Mouse (Mus musculus) right cerebral cortex, adult 18-20 months (tissue): ENCODE measurements at regions not wholly inside any gene's neighbourhood (a gene's known extent, or its start where the extent isn't known, plus 50 kb on each side); places are given as distances from the start of the nearest gene placed in this dataset.

Source experiments
- DNase-seq: peaks from one replicate; pipeline ENCODE4 v3.0.0; 2022; ENCODE audit warnings: mixed read lengths

DNA sequence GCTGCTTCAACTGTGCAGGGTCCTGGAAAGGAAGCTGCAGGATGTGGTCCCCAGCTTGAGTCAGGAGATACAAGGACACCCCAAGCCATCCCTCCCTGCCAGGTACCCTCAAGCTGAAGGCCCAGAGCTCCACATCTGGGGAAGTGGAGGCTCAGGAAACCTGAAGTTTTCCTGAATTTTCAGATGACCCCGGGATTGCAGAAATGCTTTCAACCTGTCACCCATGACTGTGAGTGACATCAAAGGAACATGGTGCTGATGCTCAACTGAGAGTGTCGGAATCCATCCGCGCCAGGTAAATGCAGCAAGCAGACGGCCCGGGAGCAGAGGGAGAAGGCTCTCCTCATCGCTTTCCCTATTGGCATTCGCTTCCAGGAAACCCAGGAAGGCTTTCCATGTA lies 267.6 kb upstream of the Zfp637 start:
- DNase-seq, result no peak

DNA sequence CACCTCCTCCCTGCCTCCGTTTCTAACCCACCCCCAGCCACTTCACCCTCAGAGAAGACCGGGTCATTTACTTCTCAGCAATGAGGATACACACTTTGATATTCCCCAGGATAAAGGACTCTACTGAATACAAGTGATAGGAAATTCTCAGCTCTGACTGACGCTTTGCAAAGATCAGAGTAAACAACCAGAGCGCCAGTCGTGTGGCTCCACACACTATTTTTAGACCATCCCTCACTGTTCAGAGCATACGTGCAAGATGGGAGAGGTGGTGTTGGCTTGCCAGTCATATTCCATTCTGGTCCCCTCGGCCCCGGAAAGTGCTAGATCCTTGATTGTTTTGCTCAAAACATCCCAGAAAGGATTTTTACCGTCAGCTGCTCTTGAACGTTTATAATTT lies 266.8 kb upstream of the Zfp637 start:
- DNase-seq, result no peak

DNA sequence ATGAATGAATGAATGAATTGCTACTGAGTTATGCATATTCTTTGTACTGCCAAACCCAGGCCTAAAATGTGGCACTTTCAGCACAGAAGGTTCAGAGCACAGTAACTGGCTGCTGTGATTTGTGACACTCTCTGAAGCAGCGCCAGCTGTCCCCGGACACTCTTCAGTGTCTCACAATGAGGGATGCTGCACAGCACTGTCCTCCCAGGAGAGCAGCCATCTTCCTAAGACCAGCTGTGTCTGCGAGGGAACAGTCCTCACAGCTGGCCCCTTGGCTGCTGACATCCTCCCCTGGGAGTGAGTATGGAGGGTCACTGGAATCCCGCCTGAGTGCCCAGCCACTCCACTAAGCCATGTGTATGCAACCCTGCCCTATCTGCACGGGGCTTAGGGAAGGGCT lies 265.9 kb upstream of the Zfp637 start:
- no peak for DNase-seq

DNA sequence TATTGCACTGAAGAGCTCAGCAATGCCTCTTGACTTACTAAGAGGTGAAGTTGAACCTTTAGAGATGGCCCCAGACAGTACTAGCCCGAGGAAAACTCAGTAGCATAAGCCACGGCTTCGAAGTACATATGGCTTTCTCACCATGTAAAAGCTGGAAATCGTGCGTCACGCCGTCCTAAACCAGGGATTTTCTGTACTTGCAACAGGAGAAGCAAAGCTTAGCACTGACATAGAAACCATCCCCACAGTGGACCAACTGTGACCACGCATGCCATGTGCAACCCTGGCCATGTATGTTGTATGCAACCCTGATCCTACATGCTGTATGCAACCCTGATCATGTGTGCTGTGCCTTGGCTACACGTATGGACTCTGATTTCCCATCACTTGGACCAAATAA lies 265.0 kb upstream of the Zfp637 start:
- no peak for DNase-seq

DNA sequence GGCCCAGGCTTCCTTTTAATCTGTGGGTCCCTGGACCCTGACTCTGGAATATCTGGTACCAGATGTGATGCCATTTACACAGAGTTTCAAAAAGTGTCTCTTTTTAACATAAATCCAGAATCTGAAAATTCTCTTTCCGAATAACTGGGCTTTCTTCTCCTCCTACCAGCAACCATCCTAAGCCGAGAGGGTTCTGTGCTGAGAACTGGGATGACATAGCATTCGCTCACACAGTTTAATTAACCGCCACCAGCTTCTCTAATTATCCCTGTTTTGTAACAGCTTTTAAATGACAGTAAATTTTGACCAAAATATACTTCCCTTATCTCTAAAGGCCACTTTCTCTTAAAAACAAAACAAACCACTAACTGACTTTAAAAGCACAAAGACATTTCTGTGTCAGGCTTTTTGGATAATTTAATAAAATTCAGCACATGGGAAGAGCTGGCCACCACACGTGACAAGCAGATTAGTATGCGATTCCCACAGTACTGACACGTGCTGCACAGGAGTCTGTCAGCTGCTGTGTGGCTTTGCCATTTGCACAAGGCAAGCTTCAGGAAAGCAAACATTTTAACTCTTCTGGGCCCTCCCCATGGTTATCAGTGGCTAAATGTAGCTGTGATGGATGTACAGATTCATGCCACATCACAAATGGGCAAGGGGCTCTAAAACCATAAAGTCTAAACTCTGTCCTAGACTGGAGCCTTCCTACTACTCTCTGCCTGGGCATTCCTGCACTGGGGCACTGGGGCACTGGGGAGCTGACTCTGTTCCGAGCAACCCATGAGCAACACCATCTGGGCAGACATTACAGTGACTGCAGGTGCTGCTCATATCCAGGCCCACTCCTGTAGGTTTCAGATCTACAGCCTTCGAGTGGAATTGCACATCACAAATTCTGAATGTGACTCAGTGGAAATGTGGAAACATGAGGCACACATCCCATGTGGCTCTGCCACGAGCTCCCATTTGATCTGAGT lies 263.1 kb upstream of the Zfp637 start:
- no peak for DNase-seq

DNA sequence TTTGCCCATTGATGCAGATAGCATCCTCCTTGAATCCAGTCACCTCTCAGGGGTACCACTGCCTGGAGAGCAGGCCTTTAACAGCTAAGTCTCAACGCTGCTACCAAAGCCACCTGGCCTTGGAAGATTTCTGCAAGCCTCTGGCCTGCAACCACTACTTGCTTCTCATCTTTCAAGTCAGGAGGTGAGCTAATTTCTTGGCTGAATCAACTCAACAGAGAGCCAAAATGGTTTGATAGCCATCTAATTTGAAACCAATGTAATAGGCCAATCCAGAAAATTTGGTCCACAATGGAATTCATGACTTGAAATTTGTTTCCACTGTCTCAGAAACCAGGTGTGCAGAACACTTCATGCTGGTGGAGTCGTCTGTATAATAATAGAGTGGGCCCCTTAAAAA lies 260.0 kb upstream of the Zfp637 start:
- no peak for DNase-seq

DNA sequence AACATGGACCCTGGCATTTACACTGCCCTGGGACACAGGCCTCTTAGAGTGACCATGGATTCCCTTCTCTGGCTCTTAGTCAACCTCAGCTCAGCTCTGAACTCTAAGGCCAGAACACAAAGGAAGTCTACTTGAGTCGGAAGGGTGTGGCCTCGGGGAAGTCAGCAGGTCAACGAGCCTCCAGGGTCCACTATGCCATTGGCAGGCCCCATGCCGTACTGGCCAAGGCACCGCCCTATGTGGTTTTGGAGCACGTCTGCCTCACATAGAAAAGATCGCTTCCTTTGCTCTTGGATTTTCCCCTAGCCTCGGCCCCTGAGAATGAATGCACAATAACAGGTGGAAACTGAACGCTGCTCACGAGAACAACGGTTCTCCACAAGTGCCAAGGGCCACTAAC lies 257.9 kb upstream of the Zfp637 start:
- no peak for DNase-seq

DNA sequence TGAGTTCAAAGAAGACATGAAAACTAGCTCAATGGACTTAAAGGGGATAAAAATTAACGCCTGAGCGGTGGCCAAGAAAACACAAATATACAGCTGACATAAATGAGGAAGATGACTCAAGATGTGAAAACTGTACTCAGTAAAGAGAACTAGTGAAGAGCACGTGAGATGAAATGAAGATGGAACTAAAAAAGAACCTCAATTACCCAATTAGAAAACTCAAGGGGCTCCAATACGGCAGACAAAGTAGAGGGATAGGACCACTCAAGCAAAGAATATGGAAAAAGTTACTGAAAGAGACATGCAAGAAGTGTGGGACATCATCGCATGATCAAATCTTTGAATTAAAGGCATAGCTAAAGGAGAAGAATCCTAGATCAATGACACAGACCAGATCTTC lies 256.4 kb upstream of the Zfp637 start:
- no peak for DNase-seq

DNA sequence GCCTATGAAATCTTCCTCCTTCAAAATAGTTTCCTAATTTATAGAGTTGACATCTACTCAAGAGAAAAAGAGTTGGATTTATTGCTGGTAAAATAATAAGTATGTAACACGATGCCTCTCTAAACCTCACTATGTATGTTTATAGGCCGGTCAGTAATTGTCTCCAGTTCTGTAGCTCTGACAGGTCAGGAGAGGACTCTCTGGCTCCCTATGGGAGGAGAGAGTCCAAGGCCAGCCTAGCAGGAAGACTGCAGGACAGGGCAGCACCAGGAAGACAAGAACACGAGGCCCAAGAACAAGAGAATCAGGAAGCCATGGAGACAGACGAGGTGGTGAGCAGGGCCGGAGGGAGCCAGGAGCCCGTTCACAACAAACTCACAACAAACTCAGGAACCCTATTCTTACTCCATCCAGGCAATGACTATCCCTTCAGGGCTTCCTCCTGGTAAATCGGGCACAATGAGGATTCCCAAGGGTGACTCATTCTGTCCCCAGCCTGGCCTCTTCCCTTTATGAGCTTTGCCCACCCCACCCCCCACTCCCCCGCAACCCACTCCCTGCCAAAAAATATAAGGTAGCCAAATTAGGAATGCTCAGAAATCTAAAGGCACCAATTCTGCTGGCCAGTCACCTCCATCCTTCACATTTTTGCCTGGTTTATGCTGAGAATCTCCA lies 244.7 kb upstream of the Zfp637 start:
- no peak for DNase-seq

DNA sequence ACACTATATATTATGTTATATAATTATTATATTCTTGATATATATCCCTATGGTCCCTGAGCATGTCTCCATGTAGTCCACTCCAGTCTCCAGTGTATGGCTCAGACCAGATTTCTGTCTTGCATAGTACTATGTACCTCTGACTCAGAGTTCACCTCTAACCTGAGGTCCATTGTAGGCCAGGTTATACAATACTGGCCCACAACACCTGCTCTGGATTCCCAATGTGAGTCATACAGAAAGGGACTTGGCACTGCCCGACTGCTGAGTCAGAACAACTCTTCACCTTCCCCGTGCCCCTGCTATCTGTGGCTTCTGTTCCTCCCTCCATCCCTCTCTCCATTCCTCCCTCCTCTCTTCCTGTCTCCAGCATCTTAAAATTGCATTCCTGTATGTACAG lies 236.1 kb upstream of the Zfp637 start:
- DNase-seq, result no peak

DNA sequence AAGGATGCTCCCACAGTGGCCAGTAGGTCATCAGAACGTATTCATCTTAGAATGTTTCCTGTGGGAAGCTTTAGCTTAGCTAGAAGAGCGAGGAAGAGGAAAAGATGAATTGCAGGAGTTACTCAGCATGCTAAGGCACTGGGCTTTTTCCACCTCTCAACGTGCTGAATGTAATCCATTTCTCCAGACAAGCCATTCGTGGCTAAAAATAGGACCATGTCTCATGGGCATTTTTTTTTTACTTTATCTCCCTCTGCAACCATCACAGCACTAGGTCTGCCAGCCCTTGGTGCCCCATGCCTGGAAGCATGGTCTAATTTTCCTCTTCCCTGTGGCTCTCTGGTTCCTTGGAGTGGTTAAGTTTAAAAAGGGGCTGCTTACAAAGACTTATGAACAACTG lies 235.3 kb upstream of the Zfp637 start:
- no peak for DNase-seq

DNA sequence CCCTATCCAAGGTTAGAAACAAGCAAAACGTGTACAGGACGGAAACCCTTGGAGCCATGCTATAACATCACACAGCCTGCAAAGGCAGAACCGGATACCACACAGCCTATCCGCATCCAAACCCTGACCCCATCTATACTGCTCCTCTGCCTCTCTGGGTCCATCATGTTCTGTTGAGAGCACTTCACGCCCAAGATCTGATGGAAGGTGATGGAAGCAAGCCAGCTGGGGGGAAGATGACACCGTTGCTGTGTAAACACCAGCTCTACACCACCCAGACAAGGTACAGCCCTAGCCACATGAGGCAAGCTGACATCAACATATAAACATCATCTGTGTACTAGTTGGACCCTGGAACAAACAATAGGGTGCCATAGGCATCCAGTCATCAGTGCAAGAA lies 234.8 kb upstream of the Zfp637 start:
- no peak for DNase-seq

DNA sequence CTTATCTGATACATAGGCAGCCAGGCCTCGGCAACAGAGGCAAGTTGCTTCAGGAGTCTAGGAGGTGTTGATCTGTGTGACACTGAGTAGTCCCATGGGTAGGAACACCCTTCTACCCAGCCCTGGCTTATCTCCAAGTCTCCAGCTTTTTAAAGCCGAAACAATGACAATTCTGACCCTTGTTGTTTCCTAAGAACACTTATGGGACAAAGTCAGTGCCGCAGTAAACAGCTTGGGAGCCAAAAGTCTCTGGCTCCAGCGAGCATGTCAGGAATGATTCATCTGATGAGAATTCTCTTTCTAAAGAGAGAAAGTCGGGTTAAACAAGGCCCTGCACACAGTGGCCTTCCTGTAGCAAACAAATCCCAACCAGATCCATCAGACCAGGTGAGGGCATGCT lies 234.0 kb upstream of the Zfp637 start:
- DNase-seq, result no peak

DNA sequence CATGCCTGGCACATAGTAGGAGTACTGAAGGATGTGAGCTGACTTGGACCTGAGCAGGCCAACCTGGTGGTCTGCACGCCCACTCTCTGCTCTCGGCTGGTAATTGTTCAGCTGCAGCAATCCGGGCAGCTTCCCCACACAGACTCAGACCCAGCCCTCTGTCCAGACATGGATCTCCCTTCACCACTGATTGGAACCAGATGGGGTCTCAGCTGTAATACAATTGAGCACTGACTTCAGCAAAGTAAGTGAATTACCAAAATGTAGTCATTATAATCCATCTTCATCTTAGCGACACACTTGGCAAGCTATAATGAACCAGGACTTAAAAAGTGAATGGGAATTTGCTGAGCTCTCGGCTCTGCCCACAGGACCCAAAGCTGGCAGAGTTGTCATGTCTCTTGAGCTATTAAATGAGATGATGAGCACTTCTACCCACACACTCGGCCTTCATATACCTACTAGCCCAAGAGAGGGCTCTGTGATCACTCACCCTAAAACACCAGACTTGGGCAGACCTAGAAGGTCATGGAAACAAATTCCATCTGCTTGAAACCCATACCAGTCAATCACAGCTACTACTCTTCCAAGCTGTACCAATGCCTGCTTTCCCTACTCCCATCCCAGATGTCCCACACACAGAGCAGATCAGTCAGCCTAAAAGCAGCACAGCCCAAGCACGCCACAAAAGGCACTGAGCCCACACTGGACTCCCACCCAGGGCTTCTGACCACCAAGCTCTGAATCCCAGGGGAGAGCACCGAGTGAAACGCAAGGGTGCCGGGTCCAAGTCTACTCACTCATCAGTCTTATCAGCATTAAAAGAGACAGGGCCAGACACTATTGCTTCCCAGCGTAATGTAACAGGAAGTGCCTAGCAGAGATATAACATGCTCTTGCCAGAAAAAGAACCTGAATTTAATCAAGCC lies 231.2 kb upstream of the Zfp637 start:
- DNase-seq, result no peak

DNA sequence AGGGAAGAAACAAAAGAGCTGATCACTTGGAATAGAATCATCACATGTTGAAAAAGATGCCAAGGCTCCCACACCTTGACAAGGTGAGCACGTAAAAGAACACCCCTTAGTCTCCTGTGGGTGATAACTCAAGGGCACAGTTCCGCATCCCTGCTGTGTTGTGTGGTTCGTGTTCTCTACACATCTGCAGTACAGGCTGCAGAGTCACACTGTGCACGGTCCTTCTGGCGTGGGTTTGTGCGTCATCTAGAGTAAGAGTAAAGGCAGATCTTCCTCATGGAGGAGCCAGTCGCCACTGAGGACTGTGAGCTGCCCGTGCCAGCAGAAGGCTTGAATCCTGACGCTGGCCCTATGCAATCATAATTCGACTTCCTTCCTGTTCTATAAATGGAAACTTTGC lies 229.7 kb upstream of the Zfp637 start:
- DNase-seq, result no peak

DNA sequence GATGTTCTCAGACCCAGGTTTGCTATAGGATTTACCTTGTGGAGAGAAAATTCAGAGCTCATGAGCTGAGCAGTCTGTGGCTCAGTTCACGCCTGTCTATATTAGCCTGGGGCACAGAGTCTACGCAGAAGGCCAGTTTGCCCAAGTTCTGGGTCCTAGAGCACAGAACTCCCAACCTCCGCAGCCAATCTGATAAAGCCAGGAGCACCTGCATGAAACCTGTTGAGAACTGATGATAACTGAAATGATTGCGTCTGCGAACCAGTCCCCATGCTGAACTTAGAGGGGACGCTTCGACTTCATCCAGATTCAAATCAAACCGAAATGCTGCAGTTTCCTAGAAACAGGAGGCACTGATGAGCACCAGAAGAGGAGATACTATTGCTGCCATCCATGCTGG lies 229.0 kb upstream of the Zfp637 start:
- DNase-seq, result no peak

DNA sequence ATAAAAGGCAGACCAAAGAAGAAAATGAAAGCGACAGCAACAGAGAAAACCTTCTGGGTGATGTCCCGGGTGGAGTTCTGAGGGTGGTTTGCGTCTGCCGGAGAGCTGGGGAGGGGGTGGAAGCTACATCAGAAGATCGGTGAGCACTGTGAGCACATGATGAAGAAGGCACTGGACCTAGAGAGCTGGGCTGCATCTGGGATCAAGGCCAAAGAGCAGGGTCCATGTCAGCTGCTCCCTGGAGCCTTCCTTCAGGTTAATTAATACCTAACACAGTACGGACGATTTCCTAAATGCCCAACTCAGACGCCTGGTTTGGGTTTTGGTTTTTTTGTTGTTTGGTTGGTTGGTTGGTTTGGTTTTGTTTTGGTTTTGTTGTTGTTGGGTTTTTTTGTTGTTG lies 228.6 kb upstream of the Zfp637 start:
- DNase-seq, result no peak

DNA sequence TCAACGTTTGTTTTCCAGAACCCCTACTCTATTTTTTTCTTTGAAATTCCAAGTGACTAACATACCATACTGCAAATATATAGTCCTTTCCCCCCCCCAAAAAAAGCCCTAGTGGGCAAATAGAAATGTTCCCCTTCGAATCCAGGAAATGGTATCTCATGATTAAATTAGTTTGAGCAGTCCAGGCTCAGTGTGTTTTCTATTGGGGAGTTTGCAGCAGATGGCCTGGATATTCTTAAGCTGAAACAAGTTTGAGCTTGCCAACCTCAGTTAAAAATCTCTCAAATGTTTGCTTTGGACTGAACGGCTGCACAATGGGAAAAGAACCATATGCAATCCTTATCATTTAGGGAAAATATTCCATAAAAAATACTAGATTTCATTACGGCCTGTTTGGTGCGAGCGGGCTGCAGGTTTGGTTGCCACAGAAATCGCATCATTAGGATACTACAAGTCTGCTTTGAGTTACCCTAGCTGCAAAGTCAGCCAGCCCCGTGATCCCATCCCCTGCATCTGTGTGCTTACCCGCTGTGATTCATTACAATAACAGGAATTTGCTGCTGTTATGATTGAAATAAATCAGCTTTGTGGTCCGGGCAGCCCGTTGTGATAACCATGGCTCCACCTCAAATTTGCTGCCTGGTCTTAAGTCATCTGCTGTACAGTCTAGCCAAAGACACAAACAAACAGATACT lies 227.2 kb upstream of the Zfp637 start:
- no peak for DNase-seq

DNA sequence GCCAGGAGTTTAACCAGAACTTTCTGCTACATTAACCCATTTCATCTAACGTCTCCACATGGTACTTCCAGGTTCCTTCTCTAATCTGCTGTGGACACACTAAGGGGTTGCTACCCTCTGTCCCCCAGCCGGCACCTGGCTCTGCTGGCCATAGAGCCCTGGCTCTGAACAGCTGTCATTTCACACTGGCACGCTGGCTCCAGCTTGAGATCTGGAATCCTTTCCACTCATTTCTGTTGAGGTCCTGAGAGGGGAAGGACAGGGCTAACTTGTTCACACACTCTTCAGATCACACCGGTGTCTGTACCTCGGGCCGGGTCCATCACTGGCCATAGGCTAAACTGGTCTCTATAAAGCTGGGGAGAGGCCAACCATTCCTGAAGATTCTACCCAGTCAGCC lies 226.6 kb upstream of the Zfp637 start:
- no peak for DNase-seq

DNA sequence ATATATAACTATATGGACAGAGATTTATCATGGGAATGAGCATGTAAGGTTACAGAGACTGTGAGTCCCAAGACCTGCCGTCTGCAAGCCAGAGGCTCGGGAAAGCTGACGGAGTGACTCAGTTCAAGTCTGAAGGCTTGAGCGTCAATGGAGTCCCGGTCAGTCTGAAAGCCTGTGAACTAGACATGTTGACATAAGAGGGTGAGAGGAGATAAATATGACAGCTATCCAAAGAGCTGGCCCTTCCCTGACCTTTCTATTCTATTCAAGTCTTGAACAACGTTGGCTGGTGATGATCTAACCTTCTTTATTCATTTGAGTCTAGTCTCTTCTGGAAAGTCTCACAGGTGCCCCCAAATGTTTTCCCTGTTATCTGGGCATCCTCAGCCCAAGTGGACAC lies 223.8 kb upstream of the Zfp637 start:
- no peak for DNase-seq

DNA sequence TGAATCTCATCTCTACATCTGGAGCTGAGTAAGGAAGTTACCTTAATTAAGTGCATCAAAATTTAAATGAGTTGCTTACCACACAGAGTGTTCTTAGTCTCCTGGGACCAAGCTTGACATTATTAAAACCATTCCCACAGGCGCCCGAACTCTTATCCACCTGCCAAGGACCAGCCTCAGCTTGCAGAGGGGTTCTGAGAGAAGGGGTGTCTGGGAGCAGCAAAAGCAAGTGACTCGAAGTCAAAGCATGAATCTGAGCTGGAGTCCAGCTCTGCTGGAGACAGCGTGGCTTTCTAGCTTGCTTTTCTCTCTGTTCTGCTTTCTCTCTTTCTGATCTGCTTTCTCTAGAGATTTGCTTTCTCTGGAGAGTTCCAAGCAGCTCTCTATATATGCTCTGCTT lies 223.0 kb upstream of the Zfp637 start:
- DNase-seq, result no peak

DNA sequence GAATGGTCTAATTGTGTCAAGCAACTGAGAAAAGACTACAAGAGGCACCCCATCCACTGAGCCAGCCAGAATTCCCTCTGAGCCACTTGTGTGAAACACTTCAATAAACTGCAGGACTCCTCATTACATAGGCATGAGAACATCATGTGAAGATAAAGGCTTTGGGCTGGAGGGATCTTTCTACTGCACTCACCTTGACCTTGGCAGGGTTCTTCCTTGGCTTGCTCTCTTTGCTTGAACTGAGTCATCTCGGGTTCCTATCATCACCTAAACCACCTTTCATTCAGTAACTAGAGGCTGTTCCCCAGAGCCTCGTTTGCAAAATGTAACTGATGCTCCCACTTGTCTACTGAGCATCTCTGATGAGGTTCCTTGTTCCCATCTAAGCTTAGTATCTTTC lies 221.4 kb upstream of the Zfp637 start:
- no peak for DNase-seq

DNA sequence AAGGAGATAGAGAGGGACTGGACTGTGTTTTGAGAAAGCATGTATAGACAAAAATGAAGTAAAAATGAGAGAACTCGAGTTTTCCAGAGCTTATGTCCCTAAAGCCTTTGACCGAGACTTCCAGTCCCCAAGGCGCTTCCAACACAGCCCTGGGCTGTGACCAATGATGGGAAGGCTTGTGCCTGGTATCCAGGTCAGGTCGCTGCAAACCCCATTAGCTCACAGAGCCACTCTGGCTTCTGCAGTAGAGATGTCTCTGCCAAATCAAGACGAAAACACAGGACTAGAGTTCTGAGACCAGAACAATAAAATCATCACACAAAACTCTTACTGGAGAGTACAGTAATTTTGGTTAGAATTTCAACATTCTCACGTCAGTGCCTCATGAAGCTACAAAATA lies 218.5 kb upstream of the Zfp637 start:
- no peak for DNase-seq
